Mouse (Mus musculus): ENCODE data around the gene Majin.
A peak's percentile ranks its signal among the peaks of the same experiment; 100 is the strongest.

- TF ChIP-seq KAT2A (IDR thresholded peaks at IDR 0.05; ENCODE audit: insufficient replicate concordance, low read length) (peak; percentile 64; the same call in 1 of the 2 replicates), CTCF (conservative IDR thresholded peaks at IDR 0.05 in 1 of 2, IDR thresholded peaks at IDR 0.05 in 1 of 2; ENCODE audit: low read depth in 2 of 2, low read length in 2 of 2) (no peak), JUND (conservative IDR thresholded peaks at IDR 0.05; ENCODE audit: low read depth, low read length) (peak; percentile 38; the same call in 1 of the 2 replicates), TBP (conservative IDR thresholded peaks at IDR 0.05; ENCODE audit: low read depth, low read length) (peak; percentile 37; the same call in 1 of the 2 replicates), MAZ (IDR thresholded peaks at IDR 0.05; ENCODE audit: low read depth, low read length) (no peak), EP300 (IDR thresholded peaks at IDR 0.05; ENCODE audit: low read length) (no peak), POLR2A (IDR thresholded peaks at IDR 0.05; ENCODE audit: low read depth, low read length) (peak; percentile 68)
Measured at GRCm38 (mm10) chr19:6241274-6242107, 57.3 kb downstream of the Majin start, which contains the start of gene Atg2a.

Data from CH12.LX (cell line).